Mouse (Mus musculus) left cerebral cortex, adult 18-20 months (tissue): Measurements from ENCODE around the gene Il17ra. TPM values are rescaled to one million over a fixed set of nuclear protein-coding genes. Genes with fewer than 3 reads are reported as not detected.

Experiments used
- DNase-seq, 2 experiments: peaks; one replicate each; pipeline ENCODE4 v3.0.0; 2021 to 2022; ENCODE audit warnings: low spot score in 2 of 2, mixed read lengths in 1 of 2
- total RNA-seq, 2 experiments: library from RNA; stranded (reverse); gene quantifications; 2 replicates each; pipeline ENCODE4 v1.2.3; 2021

Gene Il17ra
- total RNA-seq, 2 experiments from 2014 or later = 18.2 to 19.6 TPM

DNA sequence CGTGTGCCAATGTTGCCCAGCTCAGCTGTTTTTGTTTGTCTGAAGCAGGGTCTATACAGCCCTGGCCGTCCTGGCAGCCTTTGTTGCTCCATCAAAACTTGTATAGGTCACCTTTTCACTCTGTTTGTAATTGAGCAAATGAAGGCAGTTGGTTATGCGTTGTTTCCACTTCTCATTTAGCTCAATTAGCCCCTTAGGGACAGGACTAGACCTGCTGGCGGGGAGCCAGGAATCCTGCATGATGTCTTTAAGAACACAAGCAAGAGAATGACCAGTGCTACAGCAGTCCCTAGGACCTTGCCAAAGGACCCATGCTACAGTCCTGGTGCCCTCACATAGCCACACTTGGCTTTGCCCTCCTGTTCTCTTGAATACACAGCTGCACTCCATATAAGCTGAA is 42.5 kb downstream of the Il17ra start:
- no peak for DNase-seq

DNA sequence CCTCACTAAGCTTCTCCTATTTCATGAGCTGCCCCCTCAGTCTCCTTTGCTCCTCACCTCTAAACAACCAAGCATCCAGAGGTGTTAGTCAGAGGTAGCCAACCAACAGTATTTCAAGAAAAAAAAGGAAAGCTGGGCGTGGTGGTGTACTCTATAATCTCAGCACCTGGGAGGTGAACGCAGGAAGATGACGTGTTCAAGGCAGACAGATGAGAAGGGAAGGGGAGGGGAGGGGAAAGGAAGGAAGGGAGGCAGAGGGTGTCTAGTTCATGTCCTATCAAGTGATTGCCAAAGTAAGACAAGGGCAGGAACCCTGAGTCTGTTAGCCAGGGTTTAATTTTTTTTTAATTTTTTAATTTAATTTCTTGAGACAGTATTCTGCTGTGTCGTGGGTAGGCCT is 45.6 kb downstream of the Il17ra start:
- DNase-seq = no peak

DNA sequence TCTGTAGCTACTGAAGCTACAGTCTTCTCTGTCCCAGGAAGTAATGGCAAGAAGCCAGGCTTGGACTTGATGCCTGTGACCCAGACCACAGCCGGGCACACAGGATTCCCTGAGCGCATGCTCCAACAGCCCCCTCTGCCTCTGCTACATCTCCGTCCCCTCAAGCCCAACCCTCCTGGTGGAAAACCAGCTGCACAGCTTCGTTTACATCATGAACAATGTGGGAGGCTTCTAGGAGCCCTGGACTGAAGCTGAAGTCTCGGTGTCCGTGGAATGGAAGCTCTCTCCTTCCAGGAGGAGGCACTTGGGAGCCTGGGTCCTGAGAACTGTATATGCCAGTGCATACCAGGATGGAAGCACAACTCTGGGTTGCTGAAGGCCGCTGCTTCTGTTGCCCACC is 46.9 kb downstream of the Il17ra start:
- no peak for DNase-seq

DNA sequence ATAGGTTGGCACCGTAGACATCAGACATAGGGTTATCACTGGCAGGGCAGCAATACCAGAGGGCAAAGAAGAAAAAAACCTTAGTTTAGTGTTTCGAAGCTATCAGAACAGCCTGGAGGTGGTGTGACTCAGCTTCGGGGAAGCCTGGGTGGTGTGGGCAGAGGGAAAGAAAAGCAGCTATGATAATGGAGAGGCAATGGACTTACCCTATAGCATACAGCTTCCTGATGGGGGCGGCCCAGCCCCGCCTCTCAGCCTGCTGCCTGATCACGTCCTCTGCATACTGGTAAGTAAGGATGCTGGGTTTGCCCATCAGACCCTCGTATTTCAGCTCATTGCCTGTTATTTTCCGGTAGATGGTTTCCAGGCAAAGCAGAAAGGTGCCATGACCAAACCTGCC is 47.4 kb downstream of the Il17ra start:
- DNase-seq = peak; percentile 71 to 88

DNA sequence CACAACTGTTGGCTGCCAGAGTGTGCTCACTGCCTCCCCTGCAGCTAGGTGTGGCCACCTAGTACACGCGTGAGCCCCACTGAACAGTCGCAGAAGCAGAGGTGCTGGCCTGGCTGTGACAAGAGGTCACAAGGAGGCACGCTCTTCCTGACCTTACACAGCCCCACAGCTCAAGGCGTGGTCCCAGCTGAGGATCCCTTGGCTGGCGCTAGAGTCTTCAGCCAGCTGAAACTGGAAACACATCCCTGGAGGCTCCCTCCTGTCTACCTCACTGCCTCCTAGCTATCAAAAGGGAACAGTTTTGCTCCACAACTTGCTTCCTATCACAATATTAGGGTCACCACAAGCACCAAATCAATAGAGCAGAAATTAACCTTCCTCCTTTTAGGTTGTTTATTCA is 48.2 kb downstream of the Il17ra start:
- no peak for DNase-seq

DNA sequence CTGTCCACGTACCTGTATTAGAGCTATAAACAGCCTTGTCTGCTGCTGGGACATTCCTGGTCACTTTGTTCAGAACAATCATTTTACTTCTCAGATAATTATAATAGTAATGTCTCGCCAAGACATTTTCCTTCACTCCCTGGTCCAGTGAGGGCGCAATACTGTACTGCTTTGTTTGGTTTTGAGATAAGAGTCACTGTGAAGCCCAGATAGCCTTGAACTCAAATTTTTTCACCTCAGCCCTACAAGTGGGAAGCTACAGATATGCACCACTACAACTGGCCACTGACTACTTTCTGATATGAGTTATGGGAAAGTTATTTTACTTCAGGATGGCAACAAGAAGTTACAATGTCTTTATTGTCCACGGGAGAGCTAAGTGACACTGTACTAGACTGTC is 53.4 kb downstream of the Il17ra start:
- DNase-seq = no peak

DNA sequence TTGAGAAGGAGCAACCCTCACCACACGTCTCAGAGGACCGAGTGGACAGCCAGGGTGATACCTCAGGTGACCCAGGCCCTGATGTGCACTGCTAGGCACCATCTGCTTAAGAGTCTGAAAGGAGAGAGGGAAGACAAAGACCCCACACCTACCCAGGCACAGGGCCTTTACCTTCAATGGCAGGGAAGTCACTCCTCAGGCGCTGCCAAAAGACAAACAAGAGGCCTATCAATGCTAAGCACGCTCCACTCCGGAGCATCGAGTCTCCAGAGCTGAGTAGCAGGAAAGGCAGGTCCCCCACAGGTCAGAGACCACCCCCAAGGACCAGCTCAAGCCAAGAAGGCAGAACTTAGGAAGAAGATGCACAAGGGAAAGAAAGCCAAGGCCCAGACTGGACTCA is 53.8 kb downstream of the Il17ra start:
- DNase-seq = no peak

DNA sequence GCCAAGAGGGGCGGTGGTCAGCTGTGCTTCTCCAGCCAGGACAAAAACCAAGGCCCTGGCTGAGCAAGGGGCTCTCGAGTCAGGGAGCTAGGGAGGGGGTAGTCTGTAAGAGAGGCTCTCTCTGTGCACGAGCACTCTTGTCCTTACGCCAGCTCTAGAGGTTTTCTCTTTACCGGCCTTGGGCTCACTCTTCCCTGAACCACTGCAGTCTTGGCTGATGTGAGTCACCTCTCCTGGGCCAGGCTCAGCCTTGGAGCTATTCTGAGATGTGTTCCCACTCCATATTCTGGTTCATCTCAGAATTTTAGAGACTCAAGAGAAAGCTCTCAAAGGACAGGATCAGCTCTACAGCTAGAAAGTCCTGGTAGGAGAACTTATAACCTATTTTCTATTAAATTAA is 54.3 kb downstream of the Il17ra start:
- no peak for DNase-seq

DNA sequence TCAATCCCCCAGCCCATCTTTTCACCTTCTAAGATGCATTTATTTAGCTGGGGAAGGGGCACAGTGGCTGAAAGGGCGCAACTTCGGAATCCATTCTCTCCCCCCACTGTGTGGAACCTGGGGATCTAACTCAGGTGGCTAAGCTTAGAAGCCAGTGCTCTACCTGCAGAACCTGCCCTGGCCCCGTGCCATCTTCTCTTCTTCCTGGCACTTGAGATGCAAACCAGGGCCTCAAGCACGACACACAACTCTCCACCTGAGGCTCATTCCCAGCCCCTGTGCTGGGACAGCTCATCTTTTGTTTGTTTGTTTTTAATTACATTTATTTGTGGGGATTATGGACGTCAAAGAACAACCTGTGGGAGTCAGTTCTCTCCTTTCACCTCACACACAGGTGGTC is 56.6 kb downstream of the Il17ra start:
- DNase-seq = no peak

DNA sequence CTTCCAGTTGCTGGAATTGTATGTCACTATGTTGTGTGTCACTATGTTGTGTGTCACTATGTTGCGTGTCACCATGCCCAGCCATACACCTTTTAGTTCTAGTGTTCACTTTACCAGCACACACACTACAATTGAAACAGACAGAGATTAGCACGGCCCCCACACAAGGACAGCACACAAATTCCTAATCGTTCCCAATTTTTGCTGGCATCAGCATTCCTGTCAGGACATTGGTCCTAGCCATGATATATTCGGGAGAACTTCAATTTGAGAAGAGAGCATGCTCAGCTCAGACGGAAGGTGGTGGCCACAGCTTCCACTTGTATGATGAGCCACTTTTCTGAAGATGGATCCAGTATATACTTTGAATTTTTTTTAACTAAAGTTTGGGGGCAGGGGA is 61.7 kb downstream of the Il17ra start:
- no peak for DNase-seq

DNA sequence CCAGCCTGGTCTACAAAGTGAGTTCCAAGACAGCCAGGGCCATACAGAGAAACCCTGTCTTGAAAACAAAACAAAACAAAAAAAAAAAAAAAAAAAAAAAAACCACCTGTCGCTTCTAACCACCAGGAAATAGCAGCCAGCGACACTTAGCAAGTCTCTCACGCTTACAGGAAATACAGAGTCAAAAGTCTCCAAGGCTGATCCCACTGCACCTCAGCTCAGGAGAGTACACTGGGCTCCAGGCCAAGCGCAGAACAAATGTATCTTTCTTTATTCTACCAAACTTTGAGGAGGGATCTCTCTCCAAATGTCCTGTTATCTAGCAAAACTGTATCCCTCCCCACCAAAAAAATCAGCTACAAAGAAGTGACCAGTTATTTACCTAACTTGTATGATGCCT is 66.1 kb downstream of the Il17ra start:
- no peak for DNase-seq

DNA sequence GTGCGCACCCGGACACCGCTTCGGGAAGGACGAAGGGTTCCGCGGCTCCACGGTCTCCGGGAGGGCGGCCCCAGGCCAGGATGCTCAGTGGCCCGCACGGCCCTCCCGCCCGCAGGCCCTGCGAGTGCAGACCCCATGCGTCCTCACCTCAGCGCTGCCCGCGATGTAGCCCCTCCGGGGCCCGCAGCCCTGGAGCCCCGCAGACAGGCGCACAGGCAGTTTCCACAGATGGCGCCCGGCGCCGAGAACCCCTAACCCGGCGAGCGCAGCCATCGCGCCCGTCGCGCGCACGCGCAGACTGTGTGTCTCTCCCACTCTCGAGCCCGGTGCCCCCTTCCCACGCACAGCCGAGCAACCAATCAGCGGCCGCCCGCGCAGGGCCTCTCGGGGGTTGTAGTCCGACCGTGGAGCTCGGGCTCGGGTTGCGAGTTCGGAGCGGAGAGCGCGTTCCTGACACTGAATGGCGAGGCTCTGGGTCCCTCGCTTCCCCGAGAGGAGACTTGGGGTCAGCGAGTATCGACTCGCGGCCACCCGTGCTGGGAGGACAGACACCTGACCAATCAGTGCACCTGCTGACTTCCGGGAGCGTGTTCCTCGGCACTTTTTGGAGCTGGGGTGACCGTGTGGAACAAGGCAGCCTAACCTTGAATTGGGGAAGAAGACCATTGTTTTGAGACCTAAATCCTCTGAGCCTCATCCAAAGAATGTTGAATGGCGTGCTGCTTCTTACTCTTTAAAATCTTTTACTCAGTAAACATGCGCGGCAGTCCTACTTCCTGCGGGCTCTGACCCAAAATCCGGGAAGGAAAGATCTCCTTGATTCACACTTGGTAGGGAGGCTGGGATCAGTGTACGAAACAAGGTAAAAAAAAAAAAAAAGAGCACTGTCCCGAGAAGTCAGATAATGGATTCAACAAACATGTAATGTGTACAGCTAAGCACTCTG is 68.2 kb downstream of the Il17ra start, which contains the start of gene Hdhd5:
TSS of gene Hdhd5 (minus strand) at position 300 of the 946 bp plus-strand sequence.
- peak; percentile 93 to 96 for DNase-seq

DNA sequence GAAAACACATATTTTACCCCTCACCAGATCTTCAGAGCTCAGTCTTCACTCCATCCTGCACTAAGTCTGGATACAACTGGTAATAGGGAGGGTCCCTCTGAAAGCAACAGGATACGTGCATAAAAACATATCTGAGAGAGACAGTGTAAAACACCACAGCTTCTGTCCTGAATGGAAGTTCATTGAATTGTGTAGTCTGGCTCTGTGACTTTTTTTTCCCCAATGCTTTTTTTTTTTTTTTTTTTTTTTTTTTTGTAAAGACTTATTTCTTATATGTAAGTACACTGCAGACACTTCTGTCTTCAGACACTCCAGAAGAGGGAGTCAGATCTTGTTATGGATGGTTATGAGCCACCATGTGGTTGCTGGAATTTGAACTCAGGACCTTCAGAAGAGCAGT is 69.5 kb downstream of the Il17ra start:
- no peak for DNase-seq

DNA sequence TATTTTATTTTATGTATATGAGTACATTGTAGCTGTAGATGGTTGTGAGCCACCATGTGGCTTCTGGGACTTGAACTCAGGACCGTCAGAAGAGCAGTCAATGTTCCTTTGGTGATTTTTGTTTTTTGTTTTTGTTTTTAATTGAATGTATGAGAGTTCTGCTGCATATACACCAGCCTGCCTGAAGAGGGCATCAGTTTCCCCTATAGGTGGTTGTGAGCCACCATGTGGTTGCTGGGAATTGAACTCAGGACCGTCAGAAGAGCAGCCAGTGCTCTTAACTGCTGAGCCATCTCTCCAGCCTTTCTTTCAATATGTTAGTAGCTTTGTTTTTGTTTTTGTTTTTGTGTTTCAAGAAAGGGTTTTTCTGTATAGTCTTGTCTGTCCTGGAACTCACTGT is 73.3 kb downstream of the Il17ra start:
- DNase-seq = no peak

Other genes with a start within 250 kb of the Il17ra start
- not detected for gene D330020A13Rik, start 168.9 kb upstream of the Il17ra start, total RNA-seq
- 1 to 10 TPM; 1.1 to 1.2 TPM for gene B4galnt3, start 168.7 kb upstream of the Il17ra start, total RNA-seq
- gene Kdm5a, start 99.1 kb upstream of the Il17ra start, total RNA-seq = 10 to 100 TPM; 41.8 TPM
- gene Ccdc77, start 98.9 kb upstream of the Il17ra start, total RNA-seq = 1 to 10 TPM; 3.7 to 5.6 TPM
- 10 to 100 TPM; 56.6 to 57.9 TPM for gene Tmem121b, start 30.6 kb downstream of the Il17ra start, total RNA-seq
- gene Hdhd5, start 68.1 kb downstream of the Il17ra start, total RNA-seq = 10 to 100 TPM; 32.3 to 35.3 TPM
- gene Cecr2, start 203.1 kb downstream of the Il17ra start, total RNA-seq = 1 to 10 TPM; 2.7 to 3.9 TPM